Mouse (Mus musculus): ENCODE measurements at regions not wholly inside any gene's neighbourhood (a gene's known extent, or its start where the extent isn't known, plus 50 kb on each side); places are given as distances from the start of the nearest gene placed in this dataset.

- Histone ChIP-seq H3K4me3 (replicated peaks) (no peak overlapping the region), H3K27me3 (replicated peaks) (no peaks in the 10 kb centered on the region), H3K4me1 (replicated peaks) (no peaks in the 10 kb centered on the region), H3K36me3 (no peaks in the 10 kb centered on the region), H3K9me3 (no peaks in the 10 kb centered on the region), H3K9ac (no peak overlapping the region), H3K4me2 (replicated peaks) (no peak overlapping the region), H3K27ac (no peak overlapping the region)
- WGBS, result 61% methylated on average over 6 of the region's 6 CpGs
- ATAC-seq, result no peak
Measured at GRCm38 (mm10) chr15:97620261-97620660, 85.4 kb downstream of the Rpap3 start.

GRCm38 (mm10) chr15:97619764-97620163, 85.9 kb downstream of the Rpap3 start:
- ATAC-seq, result no peak

GRCm38 (mm10) chr15:97612325-97612724, 93.3 kb downstream of the Rpap3 start:
- no peaks in the 10 kb centered on the region for H3K27me3 ChIP-seq (replicated peaks)
- no peak overlapping the region for H3K27ac ChIP-seq
- H3K4me3 ChIP-seq (replicated peaks), result no peak overlapping the region
- H3K9me3 ChIP-seq, result no peaks in the 10 kb centered on the region
- WGBS, result 80% methylated on average over 2 of the region's 2 CpGs
- no peak overlapping the region for H3K4me2 ChIP-seq (replicated peaks)
- no peak for ATAC-seq
- H3K4me1 ChIP-seq (replicated peaks), result no peaks in the 10 kb centered on the region
- no peaks in the 10 kb centered on the region for H3K36me3 ChIP-seq
- H3K9ac ChIP-seq, result no peak overlapping the region

More at GRCm38 (mm10) chr15:97619764-97620163, 85.9 kb downstream of the Rpap3 start:
- Histone ChIP-seq H3K36me3 (no peaks in the 10 kb centered on the region), H3K4me3 (replicated peaks) (no peak overlapping the region), H3K9me3 (no peaks in the 10 kb centered on the region), H3K4me1 (replicated peaks) (no peaks in the 10 kb centered on the region), H3K4me2 (replicated peaks) (no peak overlapping the region), H3K27me3 (replicated peaks) (no peaks in the 10 kb centered on the region), H3K9ac (no peak overlapping the region), H3K27ac (no peak overlapping the region)
- 86% methylated on average over 7 of the region's 7 CpGs for WGBS

GRCm38 (mm10) chr15:97610767-97611166, 94.9 kb downstream of the Rpap3 start:
- WGBS, result 90% methylated on average over 4 of the region's 4 CpGs

GRCm38 (mm10) chr15:97609496-97609895, 96.1 kb downstream of the Rpap3 start:
- Histone ChIP-seq H3K27me3 (replicated peaks) (no peaks in the 10 kb centered on the region), H3K9ac (no peak overlapping the region), H3K27ac (no peak overlapping the region), H3K4me3 (replicated peaks) (no peak overlapping the region), H3K36me3 (no peaks in the 10 kb centered on the region), H3K4me1 (replicated peaks) (peaks cover 3% of the 10 kb centered on the region; the same call in 1 of the 2 replicates), H3K4me2 (replicated peaks) (no peak overlapping the region), H3K9me3 (no peaks in the 10 kb centered on the region)
- no peak for ATAC-seq
- WGBS, result 71% methylated on average over 7 of the region's 7 CpGs

More at GRCm38 (mm10) chr15:97610767-97611166, 94.9 kb downstream of the Rpap3 start:
- H3K4me3 ChIP-seq (replicated peaks), result no peak overlapping the region
- H3K4me1 ChIP-seq (replicated peaks), result peaks cover 3% of the 10 kb centered on the region; the same call in 1 of the 2 replicates
- no peaks in the 10 kb centered on the region for H3K36me3 ChIP-seq
- H3K27ac ChIP-seq, result no peak overlapping the region
- ATAC-seq, result no peak
- H3K4me2 ChIP-seq (replicated peaks), result no peak overlapping the region
- H3K27me3 ChIP-seq (replicated peaks), result no peaks in the 10 kb centered on the region
- no peaks in the 10 kb centered on the region for H3K9me3 ChIP-seq
- no peak overlapping the region for H3K9ac ChIP-seq

GRCm38 (mm10) chr15:97608651-97609050, 97.0 kb downstream of the Rpap3 start:
- H3K4me1 ChIP-seq (replicated peaks), result peaks cover 3% of the 10 kb centered on the region; the same call in 1 of the 2 replicates
- no peak overlapping the region for H3K4me3 ChIP-seq (replicated peaks)
- H3K9me3 ChIP-seq, result no peaks in the 10 kb centered on the region
- H3K9ac ChIP-seq, result no peak overlapping the region
- H3K36me3 ChIP-seq, result no peaks in the 10 kb centered on the region
- ATAC-seq, result no peak
- WGBS, result 73% methylated on average over 7 of the region's 7 CpGs
- no peak overlapping the region for H3K27ac ChIP-seq
- H3K4me2 ChIP-seq (replicated peaks), result no peak overlapping the region
- no peaks in the 10 kb centered on the region for H3K27me3 ChIP-seq (replicated peaks)

GRCm38 (mm10) chr15:97607617-97608206, 97.9 kb downstream of the Rpap3 start:
- ATAC-seq, result no peak
- H3K27me3 ChIP-seq (replicated peaks), result no peaks in the 10 kb centered on the region
- peaks cover 3% of the 10 kb centered on the region; the same call in 1 of the 2 replicates for H3K4me1 ChIP-seq (replicated peaks)
- H3K27ac ChIP-seq, result 0 out of 2 replicates have a peak overlapping the region, but pooled peaks have one; percentile 6
- H3K9me3 ChIP-seq, result no peaks in the 10 kb centered on the region
- H3K4me3 ChIP-seq (replicated peaks), result no peak overlapping the region
- no peaks in the 10 kb centered on the region for H3K36me3 ChIP-seq
- H3K9ac ChIP-seq, result no peak overlapping the region
- 69% methylated on average over 15 of the region's 15 CpGs for WGBS
- H3K4me2 ChIP-seq (replicated peaks), result peak overlapping the region; percentile 76; the same call in 1 of the 2 replicates

GRCm38 (mm10) chr15:97606630-97607381, 98.8 kb downstream of the Rpap3 start:
- peak overlapping the region; percentile 30 for H3K4me3 ChIP-seq (replicated peaks)
- H3K27ac ChIP-seq, result 0 out of 2 replicates have a peak overlapping the region, but pooled peaks have one; percentile 28
- peak; percentile 77 for ATAC-seq
- 10% methylated on average over 25 of the region's 25 CpGs for WGBS
- no peaks in the 10 kb centered on the region for H3K36me3 ChIP-seq
- peak overlapping the region; percentile 76 for H3K4me2 ChIP-seq (replicated peaks)
- peak overlapping the region; percentile 36; the same call in 1 of the 2 replicates for H3K9ac ChIP-seq
- peaks cover 3% of the 10 kb centered on the region; the same call in 1 of the 2 replicates for H3K4me1 ChIP-seq (replicated peaks)
- H3K9me3 ChIP-seq, result no peaks in the 10 kb centered on the region
- no peaks in the 10 kb centered on the region for H3K27me3 ChIP-seq (replicated peaks)

GRCm38 (mm10) chr15:97606232-97606629, 99.4 kb downstream of the Rpap3 start:
- Histone ChIP-seq H3K9me3 (no peaks in the 10 kb centered on the region), H3K4me3 (replicated peaks) (peak overlapping the region; percentile 30), H3K4me2 (replicated peaks) (peak overlapping the region; percentile 76), H3K9ac (no peak overlapping the region), H3K27me3 (replicated peaks) (no peaks in the 10 kb centered on the region), H3K27ac (no peak overlapping the region), H3K36me3 (no peaks in the 10 kb centered on the region), H3K4me1 (replicated peaks) (peaks cover 3% of the 10 kb centered on the region; the same call in 1 of the 2 replicates)
- no peak for ATAC-seq
- WGBS, result 50% methylated on average over 6 of the region's 6 CpGs

GRCm38 (mm10) chr15:97605791-97606190, 99.8 kb downstream of the Rpap3 start:
- H3K9me3 ChIP-seq, result no peaks in the 10 kb centered on the region
- no peak overlapping the region for H3K4me3 ChIP-seq (replicated peaks)
- H3K27ac ChIP-seq, result no peak overlapping the region
- H3K9ac ChIP-seq, result no peak overlapping the region
- H3K36me3 ChIP-seq, result no peaks in the 10 kb centered on the region
- H3K4me1 ChIP-seq (replicated peaks), result peaks cover 3% of the 10 kb centered on the region; the same call in 1 of the 2 replicates
- WGBS, result 94% methylated on average over 7 of the region's 7 CpGs
- H3K27me3 ChIP-seq (replicated peaks), result no peaks in the 10 kb centered on the region
- no peak for ATAC-seq
- no peak overlapping the region for H3K4me2 ChIP-seq (replicated peaks)

- H3K4me1 ChIP-seq (replicated peaks), result peaks cover 3% of the 10 kb centered on the region
- no peaks in the 10 kb centered on the region for H3K27me3 ChIP-seq (replicated peaks)
- no peaks in the 10 kb centered on the region for H3K36me3 ChIP-seq
- H3K27ac ChIP-seq, result no peak overlapping the region
- no peaks in the 10 kb centered on the region for H3K9me3 ChIP-seq
- H3K9ac ChIP-seq, result no peak overlapping the region
- no peak overlapping the region for H3K4me3 ChIP-seq (replicated peaks)
- H3K4me2 ChIP-seq (replicated peaks), result no peak overlapping the region
- WGBS, result 49% methylated on average over 6 of the region's 6 CpGs
- no peak for ATAC-seq
Measured at GRCm38 (mm10) chr15:97603492-97603891, 102.1 kb downstream of the Rpap3 start.

- Histone ChIP-seq H3K4me3 (replicated peaks) (no peak overlapping the region), H3K27me3 (replicated peaks) (no peaks in the 10 kb centered on the region), H3K4me2 (replicated peaks) (no peak overlapping the region), H3K27ac (no peak overlapping the region), H3K9me3 (no peaks in the 10 kb centered on the region), H3K36me3 (no peaks in the 10 kb centered on the region), H3K9ac (no peak overlapping the region), H3K4me1 (replicated peaks) (peaks cover 7% of the 10 kb centered on the region; the same call in 1 of the 2 replicates)
- 53% methylated on average over 8 of the region's 8 CpGs for WGBS
- ATAC-seq, result no peak
Measured at GRCm38 (mm10) chr15:97598270-97598669, 107.4 kb downstream of the Rpap3 start.

Data from intestine, embryonic 15.5 days (tissue).